Mouse (Mus musculus) ES-E14 (cell line): ENCODE measurements around the gene Marveld3. TPM values are rescaled to one million over a fixed set of nuclear protein-coding genes. Genes with fewer than 3 reads are reported as not detected.

Experiments used
- DNase-seq: peaks from one replicate; pipeline ENCODE4 v3.0.0-alpha.2; 2013; ENCODE audit warnings: low read depth, low spot score
- H3K27ac ChIP-seq: 2 replicates; pipeline ENCODE4 v1.5.1; 2012; ENCODE audit warnings: low read depth, mild to moderate bottlenecking, low read length, moderate library complexity, mixed read lengths; ENCODE audit not compliant: poor library complexity, insufficient read depth, severe bottlenecking
- H3K36me3 ChIP-seq: 2 replicates; pipeline ENCODE4 v1.6.1; 2012; ENCODE audit warnings: mild to moderate bottlenecking, low read length, moderate library complexity, mixed read lengths; ENCODE audit not compliant: control insufficient read depth, poor library complexity, insufficient read depth, severe bottlenecking
- H3K4me1 ChIP-seq, 2 experiments: fragments of 150-350 bp in 1 of 2; sonication (generic) in 1 of 2; 2 replicates each; pipeline ENCODE4 v1.6.1; 2012; ENCODE audit warnings: low read length in 2 of 2, mild to moderate bottlenecking in 1 of 2, mixed read lengths in 1 of 2; ENCODE audit not compliant: control insufficient read depth in 2 of 2, insufficient read depth in 2 of 2, poor library complexity in 1 of 2
- H3K4me3 ChIP-seq, 2 experiments: fragments of 150-350 bp in 1 of 2; sonication (generic) in 1 of 2; 2 replicates each; pipeline ENCODE4 v1.5.1; 2012; ENCODE audit warnings: low read length in 2 of 2, low read depth in 1 of 2, mild to moderate bottlenecking in 1 of 2, mixed read lengths in 1 of 2; ENCODE audit not compliant: insufficient read depth in 1 of 2, poor library complexity in 1 of 2, severe bottlenecking in 1 of 2
- H3K9ac ChIP-seq: 2 replicates; pipeline ENCODE4 v1.6.1; 2012; ENCODE audit warnings: low read depth, mild to moderate bottlenecking, low read length, mixed read lengths; ENCODE audit not compliant: poor library complexity, insufficient read depth, severe bottlenecking
- H3K9me3 ChIP-seq: fragments of 150-350 bp; sonication (generic); 2 replicates; pipeline ENCODE4 v1.6.1; 2012; ENCODE audit warnings: low read depth, mild to moderate bottlenecking, low read length; ENCODE audit not compliant: control insufficient read depth, insufficient read depth
- CHD2 ChIP-seq: IDR thresholded peaks from 2 replicates; pipeline ENCODE4 v1.6.1; 2014; ENCODE audit warnings: mild to moderate bottlenecking, low read depth, low read length, inconsistent platforms
- HCFC1 ChIP-seq: IDR thresholded peaks from 2 replicates; pipeline ENCODE4 v1.6.1; 2012; ENCODE audit warnings: low read length, inconsistent platforms, borderline replicate concordance; ENCODE audit not compliant: insufficient read depth
- MAFK ChIP-seq: IDR thresholded peaks from 2 replicates; pipeline ENCODE4 v1.6.1; 2014; ENCODE audit warnings: mild to moderate bottlenecking, low read depth, low read length, inconsistent platforms; ENCODE audit not compliant: insufficient read depth
- ZC3H11A ChIP-seq: IDR thresholded peaks from 2 replicates; pipeline ENCODE4 v1.6.1; 2012; ENCODE audit warnings: low read depth, mild to moderate bottlenecking, inconsistent platforms, low read length, borderline replicate concordance
- ZNF384 ChIP-seq: IDR thresholded peaks from 2 replicates; pipeline ENCODE4 v1.6.1; 2012; ENCODE audit warnings: low read depth, low read length, inconsistent platforms
- in situ Hi-C, 2 experiments: fragments of 600-800 bp; cut with MboI; formaldehyde crosslinking; loops; one replicate each; pipeline ENCODE4 v1.15.1; 2025; ENCODE audit warnings: low sequenced_read_pairs in 2 of 2, inconsistent platforms in 1 of 2; ENCODE audit not compliant: unreplicated experiment in 2 of 2
- total RNA-seq: library from RNA; depleted of rRNA; stranded (reverse); fragments of 300-350 nt; gene quantifications from 2 replicates; pipeline ENCODE4 v1.2.3, GENCODE M21; 2012

Gene Marveld3
- total RNA-seq, 1 experiment = 2.0 TPM

GRCm38 (mm10) chr8:109941606-109942360 lies 20.2 kb downstream of the Marveld3 start:
- Histone ChIP-seq H3K36me3 (no peaks in the 10 kb centered on the region), H3K27ac (no peak overlapping the region), H3K9ac (no peak overlapping the region), H3K4me3 (no peak overlapping the region), H3K9me3 (no peaks in the 10 kb centered on the region), H3K4me1 (0 out of 4 replicates have a peak, but pooled peaks cover 0 to 2% of the 10 kb centered on the region in 2 experiments)
- DNase-seq = no peak
- TF ChIP-seq CHD2 (no peak), HCFC1 (no peak), MAFK (no peak), ZNF384 (no peak), ZC3H11A (no peak)
- in situ Hi-C loops = no loop called here

- TF ChIP-seq ZNF384 (no peak), MAFK (no peak), CHD2 (no peak), HCFC1 (no peak), ZC3H11A (no peak)
- DNase-seq = no peak
- H3K4me3 ChIP-seq = no peak overlapping the region
- H3K4me1 ChIP-seq = no peaks in the 10 kb centered on the region
- in situ Hi-C loops = no loop called here
- no peaks in the 10 kb centered on the region for H3K9me3 ChIP-seq
- H3K9ac ChIP-seq = no peak overlapping the region
- H3K27ac ChIP-seq = no peak overlapping the region
- H3K36me3 ChIP-seq = no peaks in the 10 kb centered on the region
These were observed 41.3 kb downstream of the Marveld3 start for GRCm38 (mm10) chr8:109920406-109921390.

GRCm38 (mm10) chr8:109917277-109917676 lies 44.7 kb downstream of the Marveld3 start:
- peaks cover 2% of the 10 kb centered on the region; the same call in 1 of the 2 replicates for H3K36me3 ChIP-seq
- DNase-seq = peak; percentile 40

DNA sequence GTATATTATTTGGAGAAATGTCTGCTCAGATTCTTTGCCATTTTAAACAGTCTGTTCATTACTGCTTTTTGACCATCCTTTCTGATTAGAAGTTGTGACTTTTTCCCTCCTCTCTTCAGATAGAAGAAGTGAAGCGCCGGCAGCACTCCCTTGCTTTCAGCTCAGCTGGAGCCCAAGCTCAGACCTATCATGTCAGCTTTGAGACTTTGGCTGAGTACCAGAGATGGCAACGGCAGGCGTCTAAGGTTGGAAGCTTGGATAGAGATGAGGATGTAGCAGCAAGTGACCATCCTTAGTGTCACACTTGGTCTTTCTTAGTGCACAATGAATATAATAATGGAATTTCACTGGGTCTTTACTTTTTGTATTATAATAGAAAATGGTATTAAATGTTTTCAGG lies 54.6 kb downstream of the Marveld3 start:
- no peaks in the 10 kb centered on the region for H3K9me3 ChIP-seq
- no peaks in the 10 kb centered on the region for H3K36me3 ChIP-seq

More at GRCm38 (mm10) chr8:109917277-109917676, 44.7 kb downstream of the Marveld3 start:
- Histone ChIP-seq H3K27ac (no peak overlapping the region), H3K9me3 (no peaks in the 10 kb centered on the region), H3K4me1 (no peaks in the 10 kb centered on the region), H3K9ac (no peak overlapping the region), H3K4me3 (no peak overlapping the region)
- in situ Hi-C loops = no loop called here
- TF ChIP-seq ZC3H11A = peak; percentile 63
- TF ChIP-seq CHD2 = no peak
- no peak for TF ChIP-seq HCFC1
- no peak for TF ChIP-seq ZNF384
- peak; percentile 57; the same call in 1 of the 2 replicates for TF ChIP-seq MAFK

More for the DNA sequence above, 54.6 kb downstream of the Marveld3 start:
- DNase-seq = no peak
- Histone ChIP-seq H3K9ac (no peak overlapping the region), H3K4me1 (no peaks in the 10 kb centered on the region), H3K4me3 (no peak overlapping the region), H3K27ac (no peak overlapping the region)
- in situ Hi-C loops = no loop called here
- TF ChIP-seq MAFK (no peak), ZC3H11A (no peak), CHD2 (no peak), ZNF384 (no peak), HCFC1 (no peak)
